Mouse (Mus musculus) limb, embryonic 11.5 days (tissue): ENCODE measurements around the gene Ppm1b. TPM values are rescaled to one million over a fixed set of nuclear protein-coding genes. Genes with fewer than 3 reads are reported as not detected.

Experiments used
- ATAC-seq: fragments of 200-750 bp; cut with Nextera tagmentation; 2 replicates; pipeline ENCODE4 v1.8.0; 2017; ENCODE audit warnings: low read depth; ENCODE audit not compliant: insufficient number of reproducible peaks, low FRiP score, low TSS enrichment
- DNase-seq: peaks from one replicate; pipeline ENCODE4 v3.0.0-alpha.2; 2015; ENCODE audit warnings: low spot score
- H3K27ac ChIP-seq: fragments of 300-500 bp; sonication (generic); replicated peaks from 2 replicates; pipeline ENCODE4 v1.5.1; 2014; ENCODE audit warnings: low read depth, mild to moderate bottlenecking, low read length
- H3K27me3 ChIP-seq: fragments of 300-500 bp; sonication (generic); 2 replicates; pipeline ENCODE4 v1.6.1; 2014; ENCODE audit warnings: mild to moderate bottlenecking, low read length, mixed read lengths; ENCODE audit not compliant: control insufficient read depth, insufficient read depth
- H3K36me3 ChIP-seq: fragments of 300-500 bp; sonication (generic); 2 replicates; pipeline ENCODE4 v1.6.1; 2014; ENCODE audit warnings: mild to moderate bottlenecking, low read length, moderate library complexity, mixed read lengths; ENCODE audit not compliant: control insufficient read depth, insufficient read depth
- H3K4me1 ChIP-seq: fragments of 300-500 bp; sonication (generic); 2 replicates; pipeline ENCODE4 v1.6.1; 2014; ENCODE audit warnings: low read length, mixed read lengths; ENCODE audit not compliant: control insufficient read depth, insufficient read depth
- H3K4me2 ChIP-seq: fragments of 300-500 bp; sonication (generic); 2 replicates; pipeline ENCODE4 v1.6.1; 2014; ENCODE audit warnings: low read depth, mild to moderate bottlenecking, moderate library complexity; ENCODE audit not compliant: severe bottlenecking
- H3K4me3 ChIP-seq: fragments of 300-500 bp; sonication (generic); 2 replicates; pipeline ENCODE4 v1.5.1; 2014; ENCODE audit warnings: low read depth, low read length
- H3K9ac ChIP-seq: fragments of 300-500 bp; sonication (generic); 2 replicates; pipeline ENCODE4 v1.6.1; 2014; ENCODE audit warnings: mild to moderate bottlenecking, low read length
- H3K9me3 ChIP-seq: fragments of 300-500 bp; sonication (generic); 2 replicates; pipeline ENCODE4 v1.6.1; 2016; ENCODE audit warnings: low read length; ENCODE audit not compliant: control insufficient read depth
- WGBS: fragments of 180-500 bp; shearing (Covaris S2); extraction: QIAGEN DNeasy Blood & Tissue Kit; methylation state at CpG from one replicate; pipeline ENCODE4 v1.1.7; 2014; 5-methylcytosine and 5-hydroxymethylcytosine counted together
- polyA plus RNA-seq: library from polyadenylated mRNA; unstranded; fragments of >200 nt; fragmentation: Nextera tagmentation; extraction: Ambion mirVana; gene quantifications from 2 replicates; pipeline ENCODE4 v1.2.1, GENCODE M21; 2014

Ppm1b gene
- polyA plus RNA-seq, 1 experiment from 2014 or later, result 81.6 TPM

DNA sequence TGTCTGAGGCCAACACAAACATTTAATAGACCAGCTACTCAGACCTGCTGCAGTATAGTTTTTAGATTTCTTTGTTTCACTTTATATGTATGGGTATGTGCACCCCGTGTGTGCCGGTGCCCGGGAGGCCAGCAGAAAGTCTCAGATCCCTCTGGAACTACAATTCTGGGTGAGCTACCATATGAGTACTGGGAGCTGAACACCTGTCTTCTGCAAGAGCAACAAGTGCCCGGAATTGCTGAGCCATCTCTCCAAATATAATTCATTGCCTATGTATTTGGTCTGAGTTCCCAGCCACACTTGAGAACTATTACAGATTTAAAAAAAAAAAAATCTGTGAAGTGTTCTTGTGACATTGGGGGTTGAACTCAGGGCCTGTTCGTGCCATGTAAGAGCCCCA is 19.7 kb upstream of the Ppm1b start:
- no peak overlapping the region for H3K4me3 ChIP-seq
- H3K27ac ChIP-seq, result no peak overlapping the region
- H3K9me3 ChIP-seq, result no peaks in the 10 kb centered on the region
- H3K36me3 ChIP-seq, result no peaks in the 10 kb centered on the region
- H3K27me3 ChIP-seq, result no peaks in the 10 kb centered on the region
- no peak overlapping the region for H3K9ac ChIP-seq
- no peaks in the 10 kb centered on the region for H3K4me1 ChIP-seq
- no peak for ATAC-seq
- no peak overlapping the region for H3K4me2 ChIP-seq
- DNase-seq, result no peak
- 92% methylated on average over 5 of the region's 5 CpGs for WGBS

DNA sequence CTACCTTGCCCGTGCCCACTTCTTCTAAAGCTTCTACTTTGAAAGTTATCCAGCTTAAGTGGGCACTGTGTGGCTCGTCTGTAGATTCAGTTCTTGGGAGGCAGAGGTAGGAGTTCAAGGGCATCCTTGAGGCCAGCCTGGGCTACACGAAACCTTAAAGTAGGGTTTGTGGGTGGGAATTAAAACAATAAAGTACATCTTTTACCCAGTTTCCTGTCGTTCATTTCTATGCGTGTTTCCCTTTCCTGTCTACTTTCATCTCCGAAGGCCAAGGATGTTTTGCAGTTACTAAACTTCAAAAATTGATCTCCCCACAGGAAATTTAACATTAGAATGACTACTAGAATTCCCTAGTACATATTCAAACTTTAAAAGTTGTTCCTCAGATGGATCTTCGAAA is 19.3 kb upstream of the Ppm1b start:
- no peaks in the 10 kb centered on the region for H3K27me3 ChIP-seq
- no peak for ATAC-seq
- WGBS, result 90% methylated on average over 7 of the region's 7 CpGs
- no peak overlapping the region for H3K4me3 ChIP-seq
- H3K9me3 ChIP-seq, result no peaks in the 10 kb centered on the region
- H3K4me1 ChIP-seq, result no peaks in the 10 kb centered on the region
- H3K27ac ChIP-seq, result no peak overlapping the region
- no peak overlapping the region for H3K9ac ChIP-seq
- DNase-seq, result no peak
- no peak overlapping the region for H3K4me2 ChIP-seq
- no peaks in the 10 kb centered on the region for H3K36me3 ChIP-seq

DNA sequence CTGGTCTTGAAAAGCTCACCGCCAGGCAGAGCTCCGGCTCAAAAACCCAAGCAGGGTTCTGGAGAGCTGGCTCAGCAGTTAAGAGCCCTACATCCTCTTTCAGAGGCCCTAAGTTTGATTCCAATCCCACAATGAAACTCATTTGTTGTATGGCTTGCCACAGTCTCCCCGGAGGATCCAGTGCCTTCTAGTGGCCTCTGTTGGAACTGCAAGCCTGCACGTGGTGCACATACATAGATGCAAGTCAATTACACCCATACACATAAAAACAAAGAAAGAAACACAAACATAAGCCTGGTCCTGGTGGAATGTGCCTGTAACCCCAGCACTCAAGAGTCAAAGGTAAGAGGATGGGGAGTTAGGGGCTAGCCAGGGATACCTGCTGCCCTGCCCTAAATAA is 18.3 kb upstream of the Ppm1b start:
- H3K9ac ChIP-seq, result no peak overlapping the region
- H3K4me3 ChIP-seq, result no peak overlapping the region
- no peaks in the 10 kb centered on the region for H3K4me1 ChIP-seq
- no peaks in the 10 kb centered on the region for H3K36me3 ChIP-seq
- no peak for ATAC-seq
- no peak overlapping the region for H3K4me2 ChIP-seq
- WGBS, result 98% methylated on average over 4 of the region's 4 CpGs
- no peaks in the 10 kb centered on the region for H3K27me3 ChIP-seq
- H3K27ac ChIP-seq, result no peak overlapping the region
- no peak for DNase-seq
- H3K9me3 ChIP-seq, result no peaks in the 10 kb centered on the region

DNA sequence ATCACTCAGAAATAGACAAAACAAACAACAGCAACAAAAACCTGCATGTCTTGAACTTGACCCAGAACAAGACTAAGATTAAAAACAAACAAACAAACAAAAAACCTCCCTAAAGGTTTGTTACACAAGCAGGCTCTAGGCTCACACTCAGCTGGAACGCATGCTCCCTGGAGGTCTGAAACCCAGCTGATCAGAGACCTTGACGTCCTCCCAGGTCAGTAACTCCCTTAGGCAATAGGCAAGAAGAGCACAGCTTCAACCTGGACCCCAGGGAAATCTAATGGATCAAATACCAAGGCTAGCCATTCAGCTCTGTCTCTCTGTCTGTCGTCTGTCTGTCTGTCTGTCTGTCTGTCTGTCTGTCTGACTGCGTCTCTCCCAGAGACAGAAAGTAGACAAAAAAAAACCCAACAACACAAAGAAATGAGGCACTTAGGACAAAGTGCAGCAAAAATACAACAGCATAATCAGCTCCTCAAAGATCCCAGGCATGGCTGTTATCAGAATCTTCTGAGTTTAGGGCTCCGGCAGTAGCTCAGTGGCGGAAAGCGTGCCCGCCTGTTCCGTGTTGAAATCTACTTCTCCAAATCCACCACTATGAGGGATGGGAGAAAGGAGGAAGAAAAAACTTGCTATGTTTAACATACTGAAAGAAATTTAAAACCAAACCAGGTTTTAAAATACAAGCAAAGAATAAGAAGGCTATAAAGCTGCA is 16.4 kb upstream of the Ppm1b start:
- no peak overlapping the region for H3K4me2 ChIP-seq
- no peaks in the 10 kb centered on the region for H3K36me3 ChIP-seq
- 86% methylated on average over 9 of the region's 9 CpGs for WGBS
- H3K27me3 ChIP-seq, result no peaks in the 10 kb centered on the region
- H3K4me1 ChIP-seq, result no peaks in the 10 kb centered on the region
- H3K9me3 ChIP-seq, result no peaks in the 10 kb centered on the region
- no peak overlapping the region for H3K27ac ChIP-seq
- H3K4me3 ChIP-seq, result no peak overlapping the region
- DNase-seq (no peak), ATAC-seq (no peak)
- H3K9ac ChIP-seq, result no peak overlapping the region

DNA sequence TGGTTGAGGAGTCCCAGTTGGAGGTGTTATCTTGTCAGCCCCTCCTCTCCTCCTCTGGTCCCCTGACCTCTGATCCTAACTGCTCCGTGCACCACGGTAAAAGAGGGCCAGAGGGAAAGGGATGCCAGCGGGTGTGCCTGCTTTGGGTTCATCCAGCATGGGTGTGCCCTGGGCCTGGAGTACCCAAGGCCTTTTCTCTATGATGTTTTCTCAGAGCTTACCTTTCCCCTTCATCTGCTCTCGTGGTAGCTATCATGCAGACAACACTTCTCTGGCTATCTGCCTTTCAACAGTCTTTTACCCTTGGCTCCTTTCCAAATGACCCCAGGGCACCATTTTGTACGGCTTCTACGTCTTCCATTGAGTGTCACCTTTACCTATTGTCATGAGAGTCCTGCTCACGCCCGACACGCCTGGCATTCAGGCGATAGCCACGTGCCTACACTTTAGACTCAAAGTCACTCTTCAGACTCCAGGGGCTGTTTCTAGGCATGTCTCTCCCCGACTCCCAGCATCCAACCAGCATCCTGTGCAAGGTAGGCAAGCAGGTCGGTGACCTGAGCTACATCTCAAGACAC is 15.2 kb upstream of the Ppm1b start:
- DNase-seq, result no peak
- Histone ChIP-seq H3K4me2 (no peak overlapping the region), H3K27ac (no peak overlapping the region), H3K9me3 (no peaks in the 10 kb centered on the region), H3K27me3 (no peaks in the 10 kb centered on the region), H3K9ac (no peak overlapping the region), H3K4me3 (no peak overlapping the region), H3K4me1 (no peaks in the 10 kb centered on the region), H3K36me3 (no peaks in the 10 kb centered on the region)
- no peak for ATAC-seq
- 88% methylated on average over 13 of the region's 13 CpGs for WGBS

DNA sequence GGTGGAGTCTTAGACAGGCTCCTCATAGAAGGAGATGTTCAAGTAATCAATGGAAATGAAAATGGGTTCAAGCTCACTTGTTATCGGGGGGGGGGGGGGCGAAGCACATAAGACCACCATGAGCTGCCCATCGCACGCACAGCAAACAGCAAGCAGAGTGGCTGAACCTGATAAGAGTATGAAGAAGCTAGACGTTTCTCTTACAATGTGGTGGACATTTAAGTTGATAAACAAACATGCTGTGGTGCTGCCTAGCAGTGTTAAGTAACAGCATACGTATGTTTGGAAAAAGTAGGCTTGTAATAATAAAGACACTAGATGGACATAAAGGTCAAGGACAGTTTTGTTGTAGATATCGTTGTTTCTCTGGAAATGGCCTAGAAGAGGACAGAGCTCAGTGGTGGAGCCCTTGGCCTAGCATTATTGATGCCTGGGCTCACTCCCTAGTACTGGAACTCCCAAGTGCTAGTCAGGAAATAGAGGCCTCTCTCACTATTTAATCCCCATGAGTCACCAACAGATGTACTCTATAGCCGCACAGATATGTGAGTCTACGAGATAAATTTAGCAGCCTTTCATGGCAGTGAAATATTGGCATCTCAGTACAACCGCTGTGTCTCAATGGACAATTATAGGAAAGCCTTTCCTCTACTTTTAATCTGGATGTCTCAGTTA is 14.0 kb upstream of the Ppm1b start:
- H3K36me3 ChIP-seq, result no peaks in the 10 kb centered on the region
- DNase-seq, result no peak
- no peak overlapping the region for H3K4me3 ChIP-seq
- H3K4me1 ChIP-seq, result no peaks in the 10 kb centered on the region
- H3K27me3 ChIP-seq, result no peaks in the 10 kb centered on the region
- no peak overlapping the region for H3K4me2 ChIP-seq
- no peaks in the 10 kb centered on the region for H3K9me3 ChIP-seq
- WGBS, result 86% methylated on average over 10 of the region's 10 CpGs
- no peak for ATAC-seq
- H3K9ac ChIP-seq, result no peak overlapping the region
- H3K27ac ChIP-seq, result no peak overlapping the region

DNA sequence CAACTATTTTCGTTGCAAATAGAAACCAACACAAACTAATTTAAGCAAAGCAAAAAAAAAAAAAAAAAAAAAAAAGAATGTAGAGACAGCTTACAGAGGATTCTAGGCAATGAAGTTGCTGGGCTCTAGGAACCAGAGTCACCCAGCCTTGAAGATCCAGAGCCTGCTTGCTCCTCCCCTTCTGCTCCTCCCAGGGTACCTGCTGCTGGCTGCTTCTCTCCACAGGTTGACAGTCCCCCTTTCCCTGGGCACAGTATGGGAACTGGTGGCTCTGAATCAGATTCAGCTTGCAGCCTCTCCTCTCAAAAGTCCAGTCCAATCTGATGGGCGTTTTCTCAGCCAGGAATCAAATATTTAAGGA is 13.5 kb upstream of the Ppm1b start:
- no peak overlapping the region for H3K4me2 ChIP-seq
- no peaks in the 10 kb centered on the region for H3K36me3 ChIP-seq
- H3K4me3 ChIP-seq, result no peak overlapping the region
- H3K4me1 ChIP-seq, result no peaks in the 10 kb centered on the region
- ATAC-seq, result no peak
- 67% methylated on average over 2 of the region's 2 CpGs for WGBS
- no peaks in the 10 kb centered on the region for H3K27me3 ChIP-seq
- H3K9ac ChIP-seq, result no peak overlapping the region
- no peak overlapping the region for H3K27ac ChIP-seq
- DNase-seq, result no peak
- H3K9me3 ChIP-seq, result no peaks in the 10 kb centered on the region

DNA sequence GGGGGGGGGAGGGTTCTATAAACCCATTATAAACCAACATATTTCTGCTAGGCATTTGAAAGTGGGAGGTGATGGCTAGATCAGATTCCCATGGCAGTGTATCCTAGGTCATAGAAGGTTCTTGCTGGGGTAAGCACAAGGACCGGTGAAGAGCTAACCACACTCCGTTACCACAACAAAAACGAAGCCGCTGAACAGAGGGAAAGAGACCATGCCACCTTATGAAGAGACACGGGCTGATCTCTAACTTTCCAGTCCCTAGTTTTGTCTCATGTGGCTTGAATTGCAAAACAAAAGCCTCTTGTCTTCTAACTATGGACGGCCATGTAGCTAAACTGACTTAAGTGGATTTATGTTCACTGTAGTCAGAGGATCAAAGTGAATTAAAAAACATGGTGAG is 12.2 kb upstream of the Ppm1b start:
- H3K4me3 ChIP-seq, result no peak overlapping the region
- DNase-seq, result no peak

More for the DNA sequence above, 12.2 kb upstream of the Ppm1b start:
- ATAC-seq, result no peak
- 86% methylated on average over 6 of the region's 6 CpGs for WGBS
- H3K27ac ChIP-seq, result no peak overlapping the region
- no peaks in the 10 kb centered on the region for H3K9me3 ChIP-seq
- no peak overlapping the region for H3K9ac ChIP-seq
- no peaks in the 10 kb centered on the region for H3K4me1 ChIP-seq
- H3K4me2 ChIP-seq, result no peak overlapping the region
- H3K36me3 ChIP-seq, result no peaks in the 10 kb centered on the region
- H3K27me3 ChIP-seq, result no peaks in the 10 kb centered on the region
